Mouse (Mus musculus) testis, adult 2 months (tissue): Measurements from ENCODE around the gene Khdrbs2. TPM values are rescaled to one million over a fixed set of nuclear protein-coding genes. Genes with fewer than 3 reads are reported as not detected.
"Not testable (repeated sequence)": the region's sequence is repeated elsewhere in the genome, so short reads cannot be mapped to it uniquely, and the experiment has no call there.

Experiments used
- H3K27ac ChIP-seq: fragments of 200-500 bp; 2 replicates; pipeline ENCODE4 v1.5.1; 2012; ENCODE audit warnings: low read depth, low read length; ENCODE audit not compliant: control insufficient read depth, insufficient read depth
- H3K27me3 ChIP-seq: fragments of 200-500 bp; 2 replicates; pipeline ENCODE4 v1.6.1; 2012; ENCODE audit warnings: mild to moderate bottlenecking, low read length, moderate library complexity; ENCODE audit not compliant: control insufficient read depth, insufficient read depth
- H3K36me3 ChIP-seq: fragments of 200-500 bp; 2 replicates; pipeline ENCODE4 v1.6.1; 2012; ENCODE audit warnings: mild to moderate bottlenecking, low read length; ENCODE audit not compliant: control insufficient read depth, insufficient read depth
- H3K4me1 ChIP-seq: fragments of 200-500 bp; 2 replicates; pipeline ENCODE4 v1.6.1; 2012; ENCODE audit warnings: low read length; ENCODE audit not compliant: control insufficient read depth, insufficient read depth
- H3K4me3 ChIP-seq: fragments of 200-500 bp; 2 replicates; pipeline ENCODE4 v1.5.1; 2012; ENCODE audit warnings: low read depth, mild to moderate bottlenecking, low read length, moderate library complexity, mixed read lengths; ENCODE audit not compliant: control insufficient read depth
- CTCF ChIP-seq: fragments of 200-500 bp; IDR thresholded peaks from 2 replicates; pipeline ENCODE4 v1.5.1; 2012; ENCODE audit warnings: low read depth, mild to moderate bottlenecking, inconsistent platforms, low read length, moderate library complexity; ENCODE audit not compliant: control insufficient read depth, insufficient read depth, insufficient replicate concordance
- POLR2A ChIP-seq: fragments of 200-500 bp; IDR thresholded peaks from 2 replicates; pipeline ENCODE4 v1.6.1; 2012; ENCODE audit warnings: low read depth, mild to moderate bottlenecking, inconsistent platforms, low read length, moderate library complexity; ENCODE audit not compliant: control insufficient read depth
- polyA plus RNA-seq: library from polyadenylated mRNA; depleted of rRNA; stranded (reverse); fragments of >200 nt; gene quantifications from 2 replicates; pipeline ENCODE4 v1.2.3, GENCODE M21; 2012

Gene Khdrbs2
- polyA plus RNA-seq, 1 experiment = 0.09 TPM

DNA sequence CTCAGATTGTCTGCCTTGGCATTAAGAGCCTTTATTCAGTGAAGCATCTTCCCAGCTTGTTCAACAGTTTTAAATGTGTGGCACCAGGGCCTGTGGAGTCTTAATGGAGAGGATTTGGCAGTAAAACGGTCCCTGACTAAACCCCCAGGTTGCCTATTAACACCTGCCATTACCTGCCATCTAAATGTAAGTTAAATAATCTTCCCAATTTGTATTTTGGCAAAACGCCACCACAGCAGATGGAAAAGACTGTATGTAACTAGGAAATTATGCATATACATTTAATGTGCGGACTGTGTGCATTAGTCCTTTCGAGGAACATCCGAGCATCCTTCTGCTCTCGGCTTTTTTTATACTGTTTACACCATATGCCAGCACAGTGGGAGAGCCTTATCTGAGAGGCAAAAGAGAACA lies 290.6 kb downstream of the Khdrbs2 start:
- no peak for TF ChIP-seq POLR2A
- TF ChIP-seq CTCF = no peak
- Histone ChIP-seq H3K27ac (no peak overlapping the region), H3K4me3 (no peak overlapping the region), H3K4me1 (no peaks in the 10 kb centered on the region; the same call in 1 of the 2 replicates), H3K27me3 (no peaks in the 10 kb centered on the region), H3K36me3 (no peaks in the 10 kb centered on the region)

DNA sequence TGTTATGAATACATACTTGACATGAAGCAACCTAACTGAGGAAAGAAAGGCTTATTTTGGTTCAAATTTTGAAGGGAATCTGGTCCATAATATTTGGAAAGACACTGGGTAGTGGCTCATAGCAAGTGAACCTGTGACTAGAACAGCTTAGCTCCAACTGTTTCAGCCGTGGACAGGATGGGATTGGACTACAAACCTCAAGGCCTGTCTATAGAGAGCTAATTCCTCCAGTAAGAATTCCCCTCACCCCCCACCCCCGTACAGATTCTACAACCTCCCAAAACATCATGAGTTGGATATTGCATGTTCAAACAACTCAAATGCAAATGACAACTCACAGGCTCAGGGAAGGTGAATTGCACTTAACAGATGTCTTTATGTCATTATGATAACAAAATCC lies 298.5 kb downstream of the Khdrbs2 start:
- TF ChIP-seq POLR2A = no peak
- TF ChIP-seq CTCF = no peak
- Histone ChIP-seq H3K36me3 (no peaks in the 10 kb centered on the region), H3K4me3 (no peak overlapping the region), H3K4me1 (no peaks in the 10 kb centered on the region), H3K27me3 (no peaks in the 10 kb centered on the region), H3K27ac (no peak overlapping the region)

DNA sequence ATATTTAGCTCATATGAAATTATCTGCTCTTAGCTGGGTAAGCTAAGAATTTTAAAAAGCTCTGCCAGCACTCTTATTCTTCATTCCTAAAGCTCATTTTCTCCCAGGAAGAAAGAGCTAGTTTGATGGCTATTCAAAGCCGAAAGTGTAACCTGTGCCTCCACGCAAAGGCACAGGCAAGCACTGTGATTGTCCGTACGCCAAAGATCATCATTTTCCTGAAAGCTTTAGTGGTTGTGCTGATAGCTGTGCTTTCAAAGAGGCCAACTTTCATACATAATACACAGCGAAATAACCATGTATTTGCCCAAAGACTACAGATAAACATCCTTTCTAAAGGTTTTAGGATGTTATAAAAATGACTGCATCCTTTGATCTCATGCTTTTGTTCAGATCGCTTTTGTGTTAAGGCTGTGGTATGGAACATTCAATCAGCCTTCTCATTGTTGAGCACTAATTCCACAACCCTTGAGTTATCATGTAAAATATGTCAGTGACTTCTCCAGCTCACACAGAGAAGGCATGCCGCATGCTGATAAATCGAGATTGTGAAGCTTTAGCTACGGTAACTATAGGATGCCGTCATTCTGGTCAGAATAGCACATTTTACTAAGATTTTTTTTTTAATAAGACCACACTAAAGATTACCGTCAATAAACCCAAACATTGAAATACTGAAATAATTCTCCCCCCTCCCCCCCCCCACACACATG lies 299.1 kb downstream of the Khdrbs2 start:
- Histone ChIP-seq H3K4me3 (no peak overlapping the region), H3K27ac (no peak overlapping the region), H3K4me1 (no peaks in the 10 kb centered on the region), H3K36me3 (no peaks in the 10 kb centered on the region), H3K27me3 (no peaks in the 10 kb centered on the region)
- TF ChIP-seq CTCF (no peak), POLR2A (no peak)

DNA sequence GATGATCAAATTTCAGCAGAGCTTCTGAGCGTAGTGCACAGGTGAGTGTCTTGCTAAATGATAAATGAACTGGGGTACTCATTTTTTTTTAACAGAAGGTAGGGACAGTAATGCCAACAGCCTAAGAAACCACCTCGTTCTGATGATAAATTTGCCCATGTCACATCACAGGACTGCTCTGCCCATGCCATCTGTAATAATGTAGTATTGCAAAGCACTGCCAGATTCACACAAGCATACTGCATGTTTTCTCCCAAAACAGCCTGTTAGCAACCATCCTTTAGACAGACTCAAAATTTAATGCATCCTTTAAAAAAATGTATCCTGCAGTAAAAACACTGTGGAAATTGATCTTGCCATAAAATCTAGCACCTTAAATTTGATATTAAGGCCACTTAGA lies 315.4 kb downstream of the Khdrbs2 start:
- no peaks in the 10 kb centered on the region for H3K27me3 ChIP-seq
- H3K27ac ChIP-seq = no peak overlapping the region
- H3K36me3 ChIP-seq = no peaks in the 10 kb centered on the region
- no peak overlapping the region for H3K4me3 ChIP-seq
- TF ChIP-seq POLR2A = no peak
- no peak for TF ChIP-seq CTCF
- no peaks in the 10 kb centered on the region for H3K4me1 ChIP-seq

DNA sequence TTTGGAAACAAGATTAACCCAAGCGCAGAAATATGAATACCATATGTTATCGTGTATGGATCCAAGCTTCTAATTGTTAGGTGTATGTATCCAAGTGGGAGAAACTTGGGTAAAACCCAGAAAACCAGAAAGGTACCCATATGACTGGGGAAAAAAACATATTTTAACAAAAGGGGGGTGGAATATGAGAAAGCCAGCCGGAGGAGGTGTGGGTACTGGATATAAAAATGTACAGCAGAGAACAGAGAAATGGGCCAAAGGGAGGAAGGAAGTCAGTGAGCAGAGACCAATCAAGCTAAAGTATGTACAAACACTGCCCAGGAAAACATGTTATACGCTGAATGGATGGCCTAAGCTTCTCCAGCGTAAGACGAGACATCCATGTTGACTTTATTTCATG lies 330.9 kb downstream of the Khdrbs2 start:
- Histone ChIP-seq H3K4me3 (no peak overlapping the region), H3K27me3 (no peaks in the 10 kb centered on the region), H3K4me1 (no peaks in the 10 kb centered on the region), H3K36me3 (no peaks in the 10 kb centered on the region), H3K27ac (no peak overlapping the region)
- TF ChIP-seq CTCF = no peak
- no peak for TF ChIP-seq POLR2A

DNA sequence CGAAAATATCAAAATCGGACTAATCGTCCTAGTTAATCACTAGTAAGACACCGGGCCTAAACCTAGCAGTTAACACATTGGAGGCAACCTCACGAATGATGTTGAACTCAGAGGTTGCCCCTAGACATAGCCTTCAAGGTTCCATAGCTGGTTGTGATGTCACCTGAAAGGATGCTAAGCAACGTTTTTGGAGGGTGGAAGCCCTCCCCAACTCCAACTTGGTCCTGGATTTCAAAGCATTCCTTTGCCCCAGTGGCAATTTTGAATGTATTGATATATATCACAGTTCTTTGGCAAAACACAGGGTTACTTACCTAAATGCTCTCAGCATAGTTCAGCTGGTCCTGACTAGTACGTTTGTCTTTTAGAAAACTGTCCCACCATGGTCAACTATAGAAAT lies 374.7 kb downstream of the Khdrbs2 start, which contains the start of gene Gm5415:
Gene Gm5415, minus strand, starts transcription at position 101 of the 400 bp plus-strand sequence.
- not testable (repeated sequence) for H3K27ac ChIP-seq, H3K27me3 ChIP-seq, H3K4me1 ChIP-seq, H3K36me3 ChIP-seq
- H3K4me3 ChIP-seq = peak within 1 kb of the TSS; percentile 75

DNA sequence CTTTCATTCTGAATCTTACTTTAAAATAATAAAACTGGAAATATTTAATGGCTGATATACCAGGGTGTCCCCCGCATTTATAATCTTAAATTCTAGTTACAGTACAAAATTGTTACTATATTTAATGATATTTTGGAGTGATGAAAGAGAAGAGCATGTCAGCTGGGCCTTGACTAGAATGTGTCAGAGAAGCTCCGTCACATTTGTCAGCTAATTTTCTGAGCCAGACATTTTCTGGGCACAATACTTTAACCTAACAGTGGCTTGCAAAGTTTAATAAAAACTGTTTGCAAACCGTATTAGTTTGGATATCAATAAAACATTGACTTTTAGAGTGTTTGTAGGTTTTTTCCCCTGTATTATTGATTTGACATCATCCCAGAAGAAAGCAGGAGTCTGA lies 380.9 kb downstream of the Khdrbs2 start:
- no peak for TF ChIP-seq POLR2A
- no peak for TF ChIP-seq CTCF
- Histone ChIP-seq H3K36me3 (no peaks in the 10 kb centered on the region), H3K4me1 (no peaks in the 10 kb centered on the region), H3K27me3 (no peaks in the 10 kb centered on the region), H3K27ac (no peak overlapping the region), H3K4me3 (no peak overlapping the region)

DNA sequence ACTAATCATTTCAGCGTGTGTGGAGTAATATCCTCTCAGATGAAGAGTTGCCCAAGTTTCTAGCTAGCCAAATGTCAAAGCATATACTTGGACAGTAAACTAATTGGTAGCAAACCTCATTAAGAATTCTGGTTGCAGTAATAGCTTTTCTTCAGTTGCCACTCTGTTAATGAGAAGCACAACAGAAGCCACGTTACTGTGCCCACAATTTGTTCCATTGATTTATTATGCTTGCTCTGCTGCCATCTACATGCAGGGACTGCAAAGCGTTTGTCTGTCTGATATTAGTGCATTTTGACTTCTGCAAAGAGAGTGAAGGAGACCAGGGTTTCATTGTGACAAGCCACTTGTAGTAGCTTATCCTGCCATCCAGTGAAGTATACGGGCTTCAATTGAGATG lies 381.4 kb downstream of the Khdrbs2 start:
- no peak overlapping the region for H3K27ac ChIP-seq
- H3K4me3 ChIP-seq = no peak overlapping the region
- no peaks in the 10 kb centered on the region for H3K27me3 ChIP-seq
- no peaks in the 10 kb centered on the region for H3K36me3 ChIP-seq
- TF ChIP-seq CTCF (no peak), POLR2A (no peak)
- H3K4me1 ChIP-seq = no peaks in the 10 kb centered on the region
